Mouse (Mus musculus) limb, embryonic 13.5 days (tissue): Measurements from ENCODE around the gene Trp53i11. TPM values are rescaled to one million over a fixed set of nuclear protein-coding genes. Genes with fewer than 3 reads are reported as not detected.

ENCODE experiments used
- ATAC-seq: fragments of 200-750 bp; cut with Nextera tagmentation; 2 replicates; pipeline ENCODE4 v1.8.0; 2017; ENCODE audit warnings: low read depth, moderate number of reproducible peaks, moderate TSS enrichment; ENCODE audit not compliant: low FRiP score
- H3K27ac ChIP-seq: fragments of 300-500 bp; sonication (generic); 2 replicates; pipeline ENCODE4 v1.5.1; 2015; ENCODE audit warnings: inconsistent platforms, mild to moderate bottlenecking, moderate library complexity
- H3K27me3 ChIP-seq: fragments of 300-500 bp; sonication (generic); 2 replicates; pipeline ENCODE4 v1.6.1; 2015; ENCODE audit warnings: mild to moderate bottlenecking, inconsistent platforms
- H3K36me3 ChIP-seq: fragments of 300-500 bp; sonication (generic); 2 replicates; pipeline ENCODE4 v1.6.1; 2015; ENCODE audit warnings: inconsistent platforms, mild to moderate bottlenecking, moderate library complexity
- H3K4me1 ChIP-seq: fragments of 300-500 bp; sonication (generic); 2 replicates; pipeline ENCODE4 v1.6.1; 2015; ENCODE audit warnings: inconsistent platforms
- H3K4me2 ChIP-seq: fragments of 300-500 bp; sonication (generic); replicated peaks from 2 replicates; pipeline ENCODE4 v1.6.1; 2015; ENCODE audit warnings: inconsistent platforms, mild to moderate bottlenecking, moderate library complexity
- H3K4me3 ChIP-seq: fragments of 300-500 bp; sonication (generic); 2 replicates; pipeline ENCODE4 v1.5.1; 2015; ENCODE audit warnings: moderate library complexity, mild to moderate bottlenecking, inconsistent platforms
- H3K9ac ChIP-seq: fragments of 300-500 bp; sonication (generic); 2 replicates; pipeline ENCODE4 v1.6.1; 2015; ENCODE audit warnings: mild to moderate bottlenecking, inconsistent platforms
- H3K9me3 ChIP-seq: fragments of 300-500 bp; sonication (generic); 2 replicates; pipeline ENCODE4 v1.6.1; 2016; ENCODE audit warnings: inconsistent platforms
- WGBS: fragments of 180-500 bp; shearing (Covaris S2); methylation state at CpG from one replicate; pipeline ENCODE4 v1.1.7; 2015; 5-methylcytosine and 5-hydroxymethylcytosine counted together
- polyA plus RNA-seq: library from polyadenylated mRNA; unstranded; fragments of >200 nt; fragmentation: Nextera tagmentation; extraction: Ambion mirVana; gene quantifications from 2 replicates; pipeline ENCODE4 v1.2.1, GENCODE M21; 2015

Gene Trp53i11
- polyA plus RNA-seq, 1 experiment from 2014 or later: 24.6 TPM

- no peaks in the 10 kb centered on the region for H3K36me3 ChIP-seq
- H3K4me1 ChIP-seq: 0 out of 2 replicates have a peak, but pooled peaks cover 14% of the 10 kb centered on the region
- H3K4me2 ChIP-seq: no peak overlapping the region
- H3K27ac ChIP-seq: no peak overlapping the region
- H3K4me3 ChIP-seq: no peak overlapping the region
- H3K9ac ChIP-seq: no peak overlapping the region
- no peak for ATAC-seq
- 78% methylated on average over 7 of the region's 7 CpGs for WGBS
- H3K9me3 ChIP-seq: no peaks in the 10 kb centered on the region
- no peaks in the 10 kb centered on the region for H3K27me3 ChIP-seq
These were observed 25.3 kb upstream of the Trp53i11 start for GRCm38 (mm10) chr2:93161914-93162664.

DNA sequence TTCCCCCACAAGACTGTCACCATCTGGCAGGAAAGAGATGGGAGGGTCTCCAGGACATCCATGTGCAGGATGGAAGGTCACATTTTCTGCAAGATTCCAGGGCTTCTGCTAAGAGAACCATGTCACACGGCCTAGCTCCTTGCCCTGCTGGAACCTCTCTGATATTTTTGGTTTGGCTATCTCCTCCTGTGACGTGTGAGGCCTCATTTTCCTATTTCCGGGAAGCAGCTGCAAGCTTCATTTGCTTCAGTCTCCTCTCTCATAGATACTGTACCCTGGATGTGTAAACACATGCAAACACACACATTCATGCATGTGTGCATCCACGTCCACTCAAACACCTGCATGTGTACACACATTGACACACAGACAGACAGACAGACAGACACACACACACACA is 24.6 kb upstream of the Trp53i11 start:
- Histone ChIP-seq H3K4me3 (no peak overlapping the region), H3K27me3 (no peaks in the 10 kb centered on the region), H3K36me3 (no peaks in the 10 kb centered on the region), H3K9ac (no peak overlapping the region), H3K4me2 (no peak overlapping the region), H3K27ac (no peak overlapping the region), H3K9me3 (no peaks in the 10 kb centered on the region), H3K4me1 (0 out of 2 replicates have a peak, but pooled peaks cover 14% of the 10 kb centered on the region)
- WGBS: 72% methylated on average over 4 of the region's 4 CpGs
- ATAC-seq: no peak

DNA sequence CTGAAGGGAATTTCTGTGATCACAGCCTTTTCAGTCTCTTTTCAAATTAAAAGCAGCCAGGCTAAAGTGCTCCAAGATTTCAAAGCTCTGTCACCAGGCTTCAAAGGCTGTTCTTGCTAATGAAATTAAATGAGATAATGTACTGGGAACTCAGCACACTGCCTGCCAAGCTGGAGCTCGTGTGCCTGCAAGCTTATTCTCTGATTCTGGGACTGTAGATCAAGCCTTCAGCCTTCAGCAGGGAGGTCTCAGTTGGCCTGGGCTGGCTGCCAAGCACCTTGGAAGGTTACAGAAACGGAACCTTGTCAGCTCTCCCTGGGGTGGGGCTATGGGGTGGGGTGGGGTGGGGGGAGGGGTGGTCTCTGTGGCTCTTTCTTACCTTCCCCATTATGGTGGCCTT is 24.0 kb upstream of the Trp53i11 start:
- no peak for ATAC-seq
- 19% methylated on average over 2 of the region's 2 CpGs for WGBS
- Histone ChIP-seq H3K9me3 (no peaks in the 10 kb centered on the region), H3K4me3 (no peak overlapping the region), H3K27me3 (no peaks in the 10 kb centered on the region), H3K4me1 (0 out of 2 replicates have a peak, but pooled peaks cover 14% of the 10 kb centered on the region), H3K9ac (no peak overlapping the region), H3K4me2 (no peak overlapping the region), H3K36me3 (no peaks in the 10 kb centered on the region), H3K27ac (no peak overlapping the region)

DNA sequence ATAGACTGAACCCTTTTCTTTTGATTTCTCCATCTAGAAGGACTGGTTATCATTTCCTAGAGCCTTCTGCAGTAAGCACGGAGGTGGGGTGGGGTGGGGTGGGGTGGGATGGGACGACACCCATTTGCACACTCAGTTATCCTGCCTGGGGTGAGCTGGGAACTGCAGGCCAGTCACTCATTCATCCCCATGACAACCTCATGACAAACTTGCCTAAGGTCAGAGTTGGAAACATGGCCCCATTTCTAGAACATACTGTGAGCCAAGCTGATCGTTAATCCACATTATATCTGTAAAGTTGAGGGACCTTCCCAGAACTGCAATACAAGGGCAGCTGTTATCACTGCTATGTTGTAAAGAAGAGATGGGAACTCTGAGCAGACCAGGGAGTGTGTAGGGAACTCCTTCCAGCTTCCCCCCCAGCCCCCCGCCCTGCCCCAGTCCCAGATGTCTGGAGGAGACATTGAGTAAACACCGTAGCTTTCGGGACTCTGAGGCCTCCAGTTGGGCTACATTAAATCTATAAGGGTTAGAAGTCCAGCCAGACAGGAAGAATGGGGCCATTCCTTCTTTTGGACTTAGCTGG is 23.5 kb upstream of the Trp53i11 start:
- ATAC-seq: no peak
- H3K27ac ChIP-seq: no peak overlapping the region
- H3K4me3 ChIP-seq: no peak overlapping the region
- H3K27me3 ChIP-seq: no peaks in the 10 kb centered on the region
- 75% methylated on average over 6 of the region's 6 CpGs for WGBS
- H3K36me3 ChIP-seq: no peaks in the 10 kb centered on the region
- 0 out of 2 replicates have a peak, but pooled peaks cover 14% of the 10 kb centered on the region for H3K4me1 ChIP-seq
- H3K4me2 ChIP-seq: no peak overlapping the region
- no peaks in the 10 kb centered on the region for H3K9me3 ChIP-seq
- H3K9ac ChIP-seq: no peak overlapping the region

GRCm38 (mm10) chr2:93166295-93166694 is 21.1 kb upstream of the Trp53i11 start:
- Histone ChIP-seq H3K27me3 (peaks cover 18% of the 10 kb centered on the region), H3K36me3 (no peaks in the 10 kb centered on the region), H3K4me2 (no peak overlapping the region), H3K9me3 (no peaks in the 10 kb centered on the region), H3K9ac (no peak overlapping the region), H3K27ac (no peak overlapping the region), H3K4me3 (no peak overlapping the region), H3K4me1 (0 out of 2 replicates have a peak, but pooled peaks cover 14% of the 10 kb centered on the region)
- 73% methylated on average over 6 of the region's 6 CpGs for WGBS
- ATAC-seq: no peak

DNA sequence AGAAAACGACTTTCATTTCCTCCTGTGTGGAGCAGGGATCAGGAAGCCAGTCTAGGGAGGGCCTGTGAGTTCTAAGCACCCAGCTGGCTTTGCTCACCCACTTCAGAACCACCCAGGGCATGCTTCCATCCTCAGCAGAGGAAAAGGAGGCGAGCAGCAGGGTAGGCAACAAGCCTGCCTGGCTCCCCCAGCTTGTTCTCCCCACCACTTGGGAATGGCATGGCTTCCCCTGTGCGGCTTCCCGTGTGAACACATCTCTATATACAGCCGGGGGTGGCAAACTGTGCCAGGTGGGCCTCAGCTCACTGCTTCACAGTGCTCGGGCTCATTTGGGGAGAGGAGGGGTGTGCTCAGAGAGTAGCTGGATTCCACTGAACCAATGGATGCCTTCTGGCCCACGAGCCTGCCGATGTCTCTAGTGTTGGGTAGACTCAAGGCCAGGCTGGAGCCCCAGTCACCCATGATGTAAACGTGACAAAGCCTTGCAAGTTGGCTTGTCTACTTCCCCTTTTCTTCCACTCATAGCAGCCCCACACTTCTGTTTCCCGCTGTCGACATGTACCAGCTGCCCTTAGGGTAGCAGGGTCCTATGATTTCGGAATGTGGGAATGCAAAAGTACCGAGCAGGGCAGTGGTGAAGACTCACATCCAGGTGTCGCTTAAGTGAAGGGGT is 20.5 kb upstream of the Trp53i11 start:
- no peak overlapping the region for H3K4me3 ChIP-seq
- H3K9ac ChIP-seq: no peak overlapping the region
- ATAC-seq: no peak
- H3K9me3 ChIP-seq: no peaks in the 10 kb centered on the region
- WGBS: 78% methylated on average over 14 of the region's 14 CpGs
- H3K27me3 ChIP-seq: peaks cover 23% of the 10 kb centered on the region
- H3K27ac ChIP-seq: no peak overlapping the region
- no peaks in the 10 kb centered on the region for H3K36me3 ChIP-seq
- 0 out of 2 replicates have a peak, but pooled peaks cover 14% of the 10 kb centered on the region for H3K4me1 ChIP-seq
- H3K4me2 ChIP-seq: no peak overlapping the region

- H3K4me1 ChIP-seq: peaks cover 19% of the 10 kb centered on the region
- no peak overlapping the region for H3K9ac ChIP-seq
- no peak overlapping the region for H3K4me3 ChIP-seq
- peaks cover 46% of the 10 kb centered on the region for H3K27me3 ChIP-seq
- 65% methylated on average over 19 of the region's 19 CpGs for WGBS
- H3K4me2 ChIP-seq: no peak overlapping the region
- H3K9me3 ChIP-seq: no peaks in the 10 kb centered on the region
- H3K36me3 ChIP-seq: no peaks in the 10 kb centered on the region
- ATAC-seq: no peak
- no peak overlapping the region for H3K27ac ChIP-seq
These were observed 17.0 kb upstream of the Trp53i11 start for GRCm38 (mm10) chr2:93170156-93170844.

DNA sequence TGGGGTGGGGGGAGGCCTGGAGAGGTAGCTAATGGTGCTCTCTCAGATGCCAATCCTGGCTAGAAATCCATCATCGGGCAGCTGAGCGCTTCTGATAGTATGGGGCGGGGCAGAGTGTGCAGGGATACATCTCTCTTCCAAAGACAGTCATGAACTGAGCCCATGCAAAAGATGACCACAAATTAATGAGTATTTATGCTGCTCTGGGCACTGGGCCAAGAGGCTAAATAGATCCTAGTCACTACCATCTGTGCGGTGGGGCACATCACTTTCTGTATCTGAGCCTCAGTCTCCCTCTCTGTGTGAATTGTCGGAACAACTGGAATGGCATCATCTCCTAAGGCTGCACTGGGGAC is 16.5 kb upstream of the Trp53i11 start:
- Histone ChIP-seq H3K9me3 (no peaks in the 10 kb centered on the region), H3K36me3 (no peaks in the 10 kb centered on the region), H3K9ac (no peak overlapping the region), H3K4me2 (no peak overlapping the region), H3K27me3 (peaks cover 46% of the 10 kb centered on the region), H3K27ac (no peak overlapping the region), H3K4me1 (peaks cover 24% of the 10 kb centered on the region), H3K4me3 (no peak overlapping the region)
- WGBS: 86% methylated on average over 5 of the region's 5 CpGs
- ATAC-seq: no peak

DNA sequence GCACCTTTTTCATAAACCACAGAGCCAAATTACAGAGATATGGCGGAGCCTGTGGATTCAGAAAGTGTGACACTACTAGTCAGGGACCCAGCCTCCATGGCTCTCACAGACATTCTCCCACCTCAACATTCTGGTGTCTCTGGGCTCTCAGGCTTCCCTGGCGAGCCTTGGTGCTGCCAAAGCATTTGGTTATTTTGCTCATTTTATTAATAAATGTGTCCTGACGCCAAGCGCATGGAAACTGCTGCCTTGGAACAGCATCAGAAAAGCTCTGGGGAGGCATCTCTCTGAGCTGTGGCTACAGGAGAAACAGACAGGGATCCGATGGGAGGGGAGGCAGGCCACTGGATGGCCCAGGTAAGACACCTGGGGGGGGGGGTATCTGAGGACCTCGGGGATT is 15.4 kb upstream of the Trp53i11 start:
- Histone ChIP-seq H3K4me3 (no peak overlapping the region), H3K9ac (no peak overlapping the region), H3K27me3 (peaks cover 56% of the 10 kb centered on the region), H3K9me3 (no peaks in the 10 kb centered on the region), H3K27ac (no peak overlapping the region), H3K4me2 (no peak overlapping the region), H3K4me1 (peaks cover 31% of the 10 kb centered on the region), H3K36me3 (no peaks in the 10 kb centered on the region)
- 81% methylated on average over 6 of the region's 6 CpGs for WGBS
- ATAC-seq: no peak

DNA sequence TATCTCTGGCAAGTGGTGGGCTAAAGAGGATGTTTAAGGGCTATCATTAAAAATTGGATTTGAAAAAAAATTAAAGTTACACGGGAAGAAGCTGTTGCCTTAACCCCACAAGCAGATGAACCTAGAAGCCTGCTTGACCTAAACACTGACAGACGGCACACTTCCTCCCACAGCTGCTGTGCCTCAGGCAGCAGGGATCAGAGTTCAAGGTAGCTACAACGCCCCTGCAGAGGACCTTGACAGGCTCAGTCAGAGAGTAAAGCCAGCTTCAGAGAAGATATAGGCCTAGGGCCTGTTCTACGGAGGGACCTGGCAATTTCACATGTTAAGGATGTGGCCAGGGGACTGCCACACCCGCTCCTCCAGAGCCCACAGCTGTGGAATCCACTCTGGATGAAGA is 14.9 kb upstream of the Trp53i11 start:
- no peak overlapping the region for H3K4me2 ChIP-seq
- ATAC-seq: no peak
- no peak overlapping the region for H3K9ac ChIP-seq
- no peaks in the 10 kb centered on the region for H3K9me3 ChIP-seq
- no peak overlapping the region for H3K27ac ChIP-seq
- no peak overlapping the region for H3K4me3 ChIP-seq
- H3K36me3 ChIP-seq: no peaks in the 10 kb centered on the region
- H3K27me3 ChIP-seq: peaks cover 61% of the 10 kb centered on the region
- peaks cover 36% of the 10 kb centered on the region for H3K4me1 ChIP-seq
- WGBS: 47% methylated on average over 5 of the region's 5 CpGs

DNA sequence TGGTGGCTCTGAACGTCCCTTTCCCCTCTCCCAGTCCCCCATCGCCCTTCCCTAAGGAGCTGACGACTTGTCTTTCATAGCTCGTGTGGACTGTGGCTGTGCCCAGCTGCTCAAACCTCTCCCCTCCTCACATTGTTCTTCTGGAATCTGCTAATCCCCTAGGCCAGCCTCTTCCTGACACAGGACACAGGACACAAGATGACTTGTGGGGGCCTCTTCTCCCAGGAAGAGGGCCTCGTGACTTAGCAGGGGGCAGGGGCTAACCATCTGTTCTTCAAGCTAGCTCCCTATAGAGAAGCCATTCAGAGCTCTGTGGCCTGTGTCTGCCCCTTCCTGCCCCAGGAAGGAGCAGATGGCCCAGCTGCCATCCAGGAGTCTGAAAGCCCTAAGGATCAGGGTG is 13.2 kb upstream of the Trp53i11 start:
- 32% methylated on average over 5 of the region's 5 CpGs for WGBS
- no peak overlapping the region for H3K27ac ChIP-seq
- peaks cover 39% of the 10 kb centered on the region for H3K4me1 ChIP-seq
- H3K36me3 ChIP-seq: no peaks in the 10 kb centered on the region
- H3K9me3 ChIP-seq: no peaks in the 10 kb centered on the region
- H3K9ac ChIP-seq: 0 out of 2 replicates have a peak overlapping the region, but pooled peaks have one; percentile 8
- ATAC-seq: peak; percentile 55; the same call in 1 of the 2 replicates
- H3K27me3 ChIP-seq: peaks cover 78% of the 10 kb centered on the region
- H3K4me3 ChIP-seq: no peak overlapping the region
- H3K4me2 ChIP-seq: no peak overlapping the region

DNA sequence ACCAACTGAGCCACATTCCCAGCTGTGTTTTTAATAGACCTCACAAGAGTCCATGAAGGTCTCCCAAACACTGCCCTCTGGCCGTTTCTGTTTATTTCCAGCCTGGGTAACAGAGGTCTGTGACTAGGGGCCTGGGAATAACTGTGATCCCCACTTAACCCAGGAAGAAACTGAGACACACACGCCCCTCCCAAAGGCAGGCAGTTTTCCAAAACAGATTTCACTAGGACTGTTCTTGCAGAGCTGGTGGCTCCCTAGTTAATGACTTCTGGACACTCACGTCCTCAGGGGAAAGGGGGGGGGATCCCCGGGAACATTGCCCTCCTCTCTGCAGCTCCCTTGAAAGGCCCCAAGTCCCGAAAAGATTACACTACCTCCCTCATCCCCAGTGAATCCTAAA is 12.1 kb upstream of the Trp53i11 start:
- H3K4me1 ChIP-seq: peaks cover 46% of the 10 kb centered on the region
- 0 out of 2 replicates have a peak, but pooled peaks have one; percentile 6 for ATAC-seq

More for the DNA sequence above, 12.1 kb upstream of the Trp53i11 start:
- H3K27me3 ChIP-seq: peaks cover 81% of the 10 kb centered on the region
- H3K4me2 ChIP-seq: no peak overlapping the region
- 8% methylated on average over 5 of the region's 5 CpGs for WGBS
- H3K4me3 ChIP-seq: no peak overlapping the region
- no peak overlapping the region for H3K27ac ChIP-seq
- no peaks in the 10 kb centered on the region for H3K36me3 ChIP-seq
- no peak overlapping the region for H3K9ac ChIP-seq
- H3K9me3 ChIP-seq: no peaks in the 10 kb centered on the region
